ENCODE assay signal across 8 mouse cellular contexts in the genomic region with DNA sequence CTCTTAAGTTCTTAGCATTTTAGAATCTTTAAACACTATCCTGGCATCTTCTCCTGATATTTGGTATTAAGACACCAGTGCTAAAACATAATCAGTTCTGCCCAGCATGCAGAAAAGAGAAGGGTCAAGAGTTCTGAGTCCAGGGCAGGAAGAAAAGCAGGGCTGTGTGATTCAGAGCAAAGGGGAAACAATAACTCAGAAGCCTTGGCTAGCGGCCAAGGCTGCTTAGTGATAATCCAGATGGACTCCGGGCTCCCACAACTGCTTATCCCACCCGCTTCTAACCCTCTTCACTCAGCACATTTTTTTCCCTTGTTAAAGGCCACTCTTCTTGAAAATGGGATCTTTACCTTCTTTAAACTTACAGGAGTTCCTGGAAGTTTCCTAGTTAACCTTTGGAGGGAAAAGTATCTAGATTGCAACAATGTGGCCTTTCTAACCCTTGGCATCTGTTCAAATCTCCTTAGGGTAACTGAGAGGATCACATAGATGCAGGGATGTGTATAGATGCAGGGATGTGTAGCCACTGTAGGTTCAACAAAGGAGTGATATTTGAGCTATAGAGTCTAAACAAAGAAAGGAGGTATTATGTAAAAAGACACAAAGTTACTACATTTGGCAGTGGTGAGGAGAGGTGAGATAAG. TPM values are rescaled to one million over a fixed set of nuclear protein-coding genes. Genes with fewer than 3 reads are reported as not detected.
DNase-seq lines count a peak whose midpoint lies in the region; ATAC-seq and TF ChIP-seq lines count a peak whose summit lies in the region.
"Had no signal": no experiment of that assay in that cellular context is flagged by ENCODE, and none has a peak within 500 bp of the region (broad histone marks: within the 10 kb centered on the region; RNA-seq: fewer than 3 reads in every experiment).

No protein-coding gene starts in this region.

- TF ChIP-seq EP300 in stomach, postnatal 0 days (optimal IDR thresholded peaks at IDR 0.05) = no peak

- H3K9me3 ChIP-seq in intestine, embryonic 15.5 days = no peaks in the 10 kb centered on the region
- H3K9me3 ChIP-seq in stomach, postnatal 0 days (ENCODE audit: control insufficient read depth, low read length) = no peaks in the 10 kb centered on the region
- H3K9me3 ChIP-seq: megakaryocyte, embryonic 14.5 days had no signal

- peak; percentile 96 for DNase-seq in Patski (ENCODE audit: low read depth, low spot score)
- DNase-seq in adrenal gland, postnatal 36 days = peak; percentile 86
- DNase-seq in gastrocnemius, postnatal 36 days = peak; percentile 37 to 40
- peak; percentile 59 for DNase-seq in lung, postnatal 14 days
- peak; percentile 74 for DNase-seq in stomach, postnatal 0 days (ENCODE audit: low spot score)
- no peak for DNase-seq in frontal cortex, postnatal 36 days (ENCODE audit: low spot score in 2 of 2)

- no peaks in the 10 kb centered on the region for H3K36me3 ChIP-seq in intestine, embryonic 15.5 days
- no peaks in the 10 kb centered on the region for H3K36me3 ChIP-seq in stomach, postnatal 0 days (ENCODE audit: control insufficient read depth, insufficient read depth, low read length)

- POLR2A ChIA-PET in Patski (lab: Charles Lee) = interaction anchor here (0.6 to 1.1 kb wide), 2 partner anchors 14 to 254 kb away, joined by 3 read pairs; no protein-coding TSS in a partner anchor

- H3K4me3 ChIP-seq in intestine, embryonic 15.5 days (replicated peaks) = no peak overlapping the region
- no peak overlapping the region for H3K4me3 ChIP-seq in stomach, postnatal 0 days (ENCODE audit: low read depth, low read length)
- H3K4me3 ChIP-seq: megakaryocyte, embryonic 14.5 days had no signal

- CTCF ChIA-PET in Patski (lab: Charles Lee) = interaction anchor here (0.7 kb wide), 1 partner anchor 11 kb away, joined by 3 read pairs; no protein-coding TSS in a partner anchor

- H3K9ac ChIP-seq in intestine, embryonic 15.5 days = no peak overlapping the region
- no peak overlapping the region for H3K9ac ChIP-seq in stomach, postnatal 0 days (ENCODE audit: low read length)

- H3K4me1 ChIP-seq in intestine, embryonic 15.5 days (replicated peaks) = peaks cover 6% of the 10 kb centered on the region
- H3K4me1 ChIP-seq in stomach, postnatal 0 days (replicated peaks; ENCODE audit: control insufficient read depth, insufficient read depth) = no peaks in the 10 kb centered on the region

- intact Hi-C loops in gastrocnemius, postnatal 36 days (cut with DNase I) = no loop called here

- H3K27me3 ChIP-seq in Patski = no peaks in the 10 kb centered on the region
- no peaks in the 10 kb centered on the region for H3K27me3 ChIP-seq in intestine, embryonic 15.5 days (replicated peaks)
- H3K27me3 ChIP-seq in stomach, postnatal 0 days (ENCODE audit: control insufficient read depth, insufficient read depth, low read length) = no peaks in the 10 kb centered on the region

- 4% methylated on average over 3 of the region's 3 CpGs for WGBS in intestine, embryonic 15.5 days
- 0% methylated on average over 3 of the region's 3 CpGs for WGBS in stomach, postnatal 0 days

- no peak overlapping the region for H3K4me2 ChIP-seq in intestine, embryonic 15.5 days (replicated peaks)
- no peak overlapping the region for H3K4me2 ChIP-seq in stomach, postnatal 0 days (replicated peaks; ENCODE audit: low read depth)

- ATAC-seq in Patski = peak; percentile 52
- peak; percentile 87 for ATAC-seq in intestine, embryonic 15.5 days
- ATAC-seq in stomach, postnatal 0 days (ENCODE audit: low FRiP score, low TSS enrichment) = peak; percentile 69; the same call in 1 of the 2 replicates

- no peak for TF ChIP-seq CTCF in Patski (IDR thresholded peaks at IDR 0.05)
- TF ChIP-seq CTCF in stomach, postnatal 0 days (IDR thresholded peaks at IDR 0.05; ENCODE audit: low read depth) = no peak

- H3K27ac ChIP-seq in intestine, embryonic 15.5 days = peak overlapping the region; percentile 65
- no peak overlapping the region for H3K27ac ChIP-seq in stomach, postnatal 0 days (replicated peaks)

- in situ Hi-C loops in Patski (cut with MboI; ENCODE audit: low pct_unique_long_range_greater_than_20kb) = no loop called here

RNA-seq across cellular contexts. Expression of a gene that starts 33.1 kb away (rescaled TPM):
- 76.1 TPM for polyA plus RNA-seq in Patski (2021)
- total RNA-seq in adrenal gland, postnatal 36 days (2021) = 10 to 100 TPM; 29.6 to 38.3 TPM
- total RNA-seq in gastrocnemius, postnatal 36 days (2021) = 10 to 100 TPM; 11.2 to 12.7 TPM
- 15.3 and 16.0 TPM in 2 replicates for polyA plus RNA-seq in intestine, embryonic 15.5 days (2015; fragmentation: Nextera tagmentation; extraction: Ambion mirVana)
- 12.8 and 13.1 TPM in 2 replicates for polyA plus RNA-seq in stomach, postnatal 0 days (2015; fragmentation: Nextera tagmentation; extraction: Ambion mirVana)

Comparison
In these comparisons a context has a peak if more than half of its experiments do, and no peak if none do; other contexts are left out.
1. DNase-seq: peak in Patski (single experiment), adrenal gland, postnatal 36 days (2 of 2), gastrocnemius, postnatal 36 days (2 of 2), lung, postnatal 14 days (single experiment) and stomach, postnatal 0 days (single experiment); none in frontal cortex, postnatal 36 days (0 of 2).
2. Peak in every context shown above with its lines, with median percentiles within 50 percentile points of each other: ATAC-seq.